Mouse (Mus musculus) lung, embryonic 16.5 days (tissue): Measurements from ENCODE around the gene Dcp1b. TPM values are rescaled to one million over a fixed set of nuclear protein-coding genes. Genes with fewer than 3 reads are reported as not detected.

ENCODE experiments used
- polyA plus RNA-seq: library from polyadenylated mRNA; unstranded; fragments of >200 nt; fragmentation: Nextera tagmentation; extraction: Ambion mirVana; gene quantifications from 2 replicates; pipeline ENCODE4 v1.2.1, GENCODE M21; 2015

Dcp1b gene
- polyA plus RNA-seq, 1 experiment from 2014 or later, result 8.3 TPM

Other genes starting within 250 kb of the Dcp1b start
- 5.8 TPM in 2 replicates for gene Cacna1c, start 21.2 kb downstream of the Dcp1b start, polyA plus RNA-seq
- gene Cacna2d4, start 61.3 kb downstream of the Dcp1b start, polyA plus RNA-seq, result 0.09 TPM in 1 of 2 replicates, not detected in the other
- 0.04 and 0.18 TPM in 2 replicates for gene Lrtm2, start 155.5 kb downstream of the Dcp1b start, polyA plus RNA-seq
- gene Adipor2, start 242.5 kb downstream of the Dcp1b start, polyA plus RNA-seq, result 43.4 and 46.4 TPM in 2 replicates